Mouse (Mus musculus): ENCODE results near the gene Grin2a. TPM values are rescaled to one million over a fixed set of nuclear protein-coding genes. Genes with fewer than 3 reads are reported as not detected.

Gene Grin2a
- polyA plus RNA-seq, 1 experiment from 2014 or later, result not detected

DNA sequence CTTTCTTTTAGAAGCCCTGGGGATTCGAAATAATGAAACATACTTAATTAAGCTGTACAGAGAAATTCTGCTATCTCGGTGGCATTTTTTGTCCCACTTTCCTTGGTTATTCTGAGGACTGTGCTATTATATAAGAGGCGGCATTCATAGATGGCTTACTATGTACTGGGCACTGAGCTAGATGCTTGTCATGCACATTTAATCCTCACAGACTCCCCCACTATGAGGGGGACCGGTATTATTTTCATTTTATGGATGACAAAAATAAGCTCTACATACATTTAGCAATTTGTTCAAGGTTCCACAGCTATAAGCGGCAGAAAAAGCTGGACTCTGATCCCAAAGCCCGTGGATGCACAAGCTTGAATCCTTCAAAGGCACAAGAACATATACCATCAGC, 256.7 kb downstream of the Grin2a start:
- no peak overlapping the region for H3K4me3 ChIP-seq (ENCODE audit: low read depth, low read length)
- H3K4me1 ChIP-seq (ENCODE audit: control insufficient read depth, low read depth, low read length), result no peaks in the 10 kb centered on the region
- no peaks in the 10 kb centered on the region for H3K27me3 ChIP-seq (ENCODE audit: control insufficient read depth, insufficient read depth, low read depth, low read length)

GRCm38 (mm10) chr16:9737131-9737530, 258.2 kb downstream of the Grin2a start:
- no peak overlapping the region for H3K4me3 ChIP-seq (ENCODE audit: low read depth, low read length)
- 29% methylated on average over 2 of the region's 2 CpGs for WGBS (ENCODE audit: insufficient replicate concordance)
- no peak overlapping the region for H3K9ac ChIP-seq (ENCODE audit: low read depth, low read length)
- no peaks in the 10 kb centered on the region for H3K36me3 ChIP-seq (ENCODE audit: control insufficient read depth, insufficient read depth)
- H3K27me3 ChIP-seq (ENCODE audit: control insufficient read depth, insufficient read depth, low read depth, low read length), result no peaks in the 10 kb centered on the region
- H3K4me1 ChIP-seq (ENCODE audit: control insufficient read depth, low read depth, low read length), result no peaks in the 10 kb centered on the region
- no peak overlapping the region for H3K4me2 ChIP-seq (ENCODE audit: low read depth, low read length)
- no peak for ATAC-seq (ENCODE audit: low read depth)
- no peaks in the 10 kb centered on the region for H3K9me3 ChIP-seq (replicated peaks; ENCODE audit: control insufficient read depth, low read length)
- H3K27ac ChIP-seq (ENCODE audit: low read length), result no peak overlapping the region

More for the DNA sequence above, 256.7 kb downstream of the Grin2a start:
- Histone ChIP-seq H3K9me3 (replicated peaks; ENCODE audit: control insufficient read depth, low read length) (no peaks in the 10 kb centered on the region), H3K36me3 (ENCODE audit: control insufficient read depth, insufficient read depth) (no peaks in the 10 kb centered on the region), H3K4me2 (ENCODE audit: low read depth, low read length) (no peak overlapping the region), H3K27ac (ENCODE audit: low read length) (no peak overlapping the region), H3K9ac (ENCODE audit: low read depth, low read length) (no peak overlapping the region)
- no peak for ATAC-seq (ENCODE audit: low read depth)
- 61% methylated on average over 6 of the region's 6 CpGs for WGBS (ENCODE audit: insufficient replicate concordance)

- no peak overlapping the region for H3K4me3 ChIP-seq (ENCODE audit: low read depth, low read length)
- no peak overlapping the region for H3K9ac ChIP-seq (ENCODE audit: low read depth, low read length)
- H3K27ac ChIP-seq (ENCODE audit: low read length), result no peak overlapping the region
- H3K4me1 ChIP-seq (ENCODE audit: control insufficient read depth, low read depth, low read length), result no peaks in the 10 kb centered on the region
- 72% methylated on average over 8 of the region's 8 CpGs for WGBS (ENCODE audit: insufficient replicate concordance)
- no peaks in the 10 kb centered on the region for H3K36me3 ChIP-seq (ENCODE audit: control insufficient read depth, insufficient read depth)
- H3K4me2 ChIP-seq (ENCODE audit: low read depth, low read length), result no peak overlapping the region
- H3K9me3 ChIP-seq (replicated peaks; ENCODE audit: control insufficient read depth, low read length), result no peaks in the 10 kb centered on the region
- no peak for ATAC-seq (ENCODE audit: low read depth)
- H3K27me3 ChIP-seq (ENCODE audit: control insufficient read depth, insufficient read depth, low read depth, low read length), result no peaks in the 10 kb centered on the region
These were observed 259.8 kb downstream of the Grin2a start for GRCm38 (mm10) chr16:9735365-9736080.

- Histone ChIP-seq H3K9me3 (replicated peaks; ENCODE audit: control insufficient read depth, low read length) (no peaks in the 10 kb centered on the region), H3K4me1 (ENCODE audit: control insufficient read depth, low read depth, low read length) (no peaks in the 10 kb centered on the region), H3K4me3 (ENCODE audit: low read depth, low read length) (no peak overlapping the region), H3K4me2 (ENCODE audit: low read depth, low read length) (no peak overlapping the region), H3K27ac (ENCODE audit: low read length) (no peak overlapping the region), H3K36me3 (ENCODE audit: control insufficient read depth, insufficient read depth) (no peaks in the 10 kb centered on the region), H3K27me3 (ENCODE audit: control insufficient read depth, insufficient read depth, low read depth, low read length) (no peaks in the 10 kb centered on the region), H3K9ac (ENCODE audit: low read depth, low read length) (no peak overlapping the region)
- no peak for ATAC-seq (ENCODE audit: low read depth)
- 73% methylated on average over 5 of the region's 5 CpGs for WGBS (ENCODE audit: insufficient replicate concordance)
These were observed 267.8 kb downstream of the Grin2a start for GRCm38 (mm10) chr16:9727603-9728002.

DNA sequence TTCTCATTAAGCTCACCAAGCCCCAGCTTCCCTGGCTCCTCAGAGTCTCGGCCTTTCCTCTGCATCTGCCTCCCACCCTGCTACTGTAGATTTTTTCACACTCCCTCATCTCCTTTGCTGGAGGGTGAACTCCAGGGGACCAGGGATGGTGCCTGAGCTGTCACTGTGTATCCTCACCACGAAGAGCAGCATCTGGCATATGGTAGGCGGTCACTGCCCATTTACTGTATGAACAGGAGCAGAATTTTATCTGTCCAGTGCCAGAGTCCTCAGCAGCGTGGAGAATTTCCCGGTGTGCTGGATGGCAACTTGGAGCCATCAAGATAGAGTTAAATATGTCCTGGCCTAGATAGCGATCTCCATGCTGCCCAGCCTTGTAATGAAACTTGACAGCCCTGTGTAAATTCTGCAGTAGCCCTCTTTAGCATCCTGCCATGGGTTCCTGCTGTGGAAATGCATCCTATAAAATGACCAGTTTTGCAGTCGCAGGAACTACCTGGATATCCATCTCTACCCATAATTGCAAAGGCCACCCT, 269.7 kb downstream of the Grin2a start:
- Histone ChIP-seq H3K4me1 (ENCODE audit: control insufficient read depth, low read depth, low read length) (no peaks in the 10 kb centered on the region), H3K4me3 (ENCODE audit: low read depth, low read length) (no peak overlapping the region), H3K27ac (ENCODE audit: low read length) (no peak overlapping the region), H3K27me3 (ENCODE audit: control insufficient read depth, insufficient read depth, low read depth, low read length) (no peaks in the 10 kb centered on the region), H3K9me3 (replicated peaks; ENCODE audit: control insufficient read depth, low read length) (no peaks in the 10 kb centered on the region), H3K36me3 (ENCODE audit: control insufficient read depth, insufficient read depth) (no peaks in the 10 kb centered on the region), H3K9ac (ENCODE audit: low read depth, low read length) (no peak overlapping the region), H3K4me2 (ENCODE audit: low read depth, low read length) (no peak overlapping the region)
- ATAC-seq (ENCODE audit: low read depth), result no peak
- WGBS (ENCODE audit: insufficient replicate concordance), result 50% methylated on average over 7 of the region's 7 CpGs

- WGBS (ENCODE audit: insufficient replicate concordance), result 66% methylated on average over 2 of the region's 2 CpGs
- no peak overlapping the region for H3K27ac ChIP-seq (ENCODE audit: low read length)
- no peak for ATAC-seq (ENCODE audit: low read depth)
These were observed 284.0 kb downstream of the Grin2a start for GRCm38 (mm10) chr16:9711398-9711797.

GRCm38 (mm10) chr16:9709921-9710320, 285.4 kb downstream of the Grin2a start:
- Histone ChIP-seq H3K36me3 (ENCODE audit: control insufficient read depth, insufficient read depth) (no peaks in the 10 kb centered on the region), H3K9ac (ENCODE audit: low read depth, low read length) (no peak overlapping the region), H3K27ac (ENCODE audit: low read length) (no peak overlapping the region), H3K4me1 (ENCODE audit: control insufficient read depth, low read depth, low read length) (no peaks in the 10 kb centered on the region), H3K9me3 (replicated peaks; ENCODE audit: control insufficient read depth, low read length) (no peaks in the 10 kb centered on the region), H3K27me3 (ENCODE audit: control insufficient read depth, insufficient read depth, low read depth, low read length) (no peaks in the 10 kb centered on the region), H3K4me3 (ENCODE audit: low read depth, low read length) (no peak overlapping the region), H3K4me2 (ENCODE audit: low read depth, low read length) (no peak overlapping the region)
- WGBS (ENCODE audit: insufficient replicate concordance), result 33% methylated on average over 2 of the region's 2 CpGs
- no peak for ATAC-seq (ENCODE audit: low read depth)

More at GRCm38 (mm10) chr16:9711398-9711797, 284.0 kb downstream of the Grin2a start:
- Histone ChIP-seq H3K4me1 (ENCODE audit: control insufficient read depth, low read depth, low read length) (no peaks in the 10 kb centered on the region), H3K4me2 (ENCODE audit: low read depth, low read length) (no peak overlapping the region), H3K36me3 (ENCODE audit: control insufficient read depth, insufficient read depth) (no peaks in the 10 kb centered on the region), H3K9me3 (replicated peaks; ENCODE audit: control insufficient read depth, low read length) (no peaks in the 10 kb centered on the region), H3K4me3 (ENCODE audit: low read depth, low read length) (no peak overlapping the region), H3K9ac (ENCODE audit: low read depth, low read length) (no peak overlapping the region), H3K27me3 (ENCODE audit: control insufficient read depth, insufficient read depth, low read depth, low read length) (no peaks in the 10 kb centered on the region)

GRCm38 (mm10) chr16:9697141-9697540, 298.2 kb downstream of the Grin2a start:
- H3K36me3 ChIP-seq (ENCODE audit: control insufficient read depth, insufficient read depth), result no peaks in the 10 kb centered on the region
- no peak overlapping the region for H3K4me3 ChIP-seq (ENCODE audit: low read depth, low read length)
- H3K4me1 ChIP-seq (ENCODE audit: control insufficient read depth, low read depth, low read length), result no peaks in the 10 kb centered on the region
- WGBS (ENCODE audit: insufficient replicate concordance), result 45% methylated on average over 2 of the region's 2 CpGs
- no peak overlapping the region for H3K4me2 ChIP-seq (ENCODE audit: low read depth, low read length)
- H3K27ac ChIP-seq (ENCODE audit: low read length), result no peak overlapping the region
- H3K9ac ChIP-seq (ENCODE audit: low read depth, low read length), result no peak overlapping the region
- H3K27me3 ChIP-seq (ENCODE audit: control insufficient read depth, insufficient read depth, low read depth, low read length), result no peaks in the 10 kb centered on the region
- no peak for ATAC-seq (ENCODE audit: low read depth)
- H3K9me3 ChIP-seq (replicated peaks; ENCODE audit: control insufficient read depth, low read length), result no peaks in the 10 kb centered on the region

- Histone ChIP-seq H3K4me3 (ENCODE audit: low read depth, low read length) (no peak overlapping the region), H3K9ac (ENCODE audit: low read depth, low read length) (no peak overlapping the region), H3K4me2 (ENCODE audit: low read depth, low read length) (no peak overlapping the region), H3K9me3 (replicated peaks; ENCODE audit: control insufficient read depth, low read length) (no peaks in the 10 kb centered on the region), H3K4me1 (ENCODE audit: control insufficient read depth, low read depth, low read length) (no peaks in the 10 kb centered on the region), H3K27ac (ENCODE audit: low read length) (no peak overlapping the region), H3K36me3 (ENCODE audit: control insufficient read depth, insufficient read depth) (no peaks in the 10 kb centered on the region), H3K27me3 (ENCODE audit: control insufficient read depth, insufficient read depth, low read depth, low read length) (no peaks in the 10 kb centered on the region)
- 47% methylated on average over 4 of the region's 4 CpGs for WGBS (ENCODE audit: insufficient replicate concordance)
- ATAC-seq (ENCODE audit: low read depth), result no peak
These were observed 301.3 kb downstream of the Grin2a start for GRCm38 (mm10) chr16:9694081-9694480.

All from liver, embryonic 16.5 days (tissue).